Comparison of ENCODE assay signal across 8 mouse cellular contexts in the genomic region with DNA sequence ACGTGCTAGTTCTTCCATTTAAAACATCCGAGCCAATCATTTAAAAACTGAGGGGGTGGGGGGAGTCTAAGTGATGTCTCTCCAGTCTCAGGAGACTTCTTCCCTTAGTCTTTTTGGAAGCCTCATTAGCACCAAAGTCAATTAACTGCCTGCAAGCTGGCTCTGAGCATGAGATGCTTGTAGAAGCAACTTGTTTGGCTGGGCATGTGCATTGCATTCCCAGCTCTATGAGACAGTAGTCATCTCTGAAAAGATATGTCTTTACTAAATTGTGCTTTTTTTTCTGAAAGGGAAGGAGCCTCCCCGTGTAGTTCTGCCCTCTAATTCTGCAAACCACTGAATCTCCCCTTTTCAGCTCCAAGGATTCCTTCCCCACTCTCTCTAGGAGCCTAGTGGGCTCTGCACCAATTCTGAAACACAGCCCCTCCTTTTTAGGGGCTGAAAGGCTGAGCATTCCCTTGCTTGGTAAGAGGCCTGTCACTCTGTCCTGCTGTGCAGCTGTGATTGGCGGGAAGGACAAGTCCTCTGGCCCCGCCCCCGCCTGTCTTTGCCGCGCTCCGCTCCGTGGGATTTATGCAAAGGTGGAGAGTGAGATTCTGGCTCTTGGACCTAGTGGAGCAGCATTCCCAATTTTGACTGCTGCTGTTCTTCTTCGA. TPM values are rescaled to one million over a fixed set of nuclear protein-coding genes. Genes with fewer than 3 reads are reported as not detected.
DNase-seq lines count a peak whose midpoint lies in the region; ATAC-seq and TF ChIP-seq lines count a peak whose summit lies in the region.

Gene Glra3, plus strand, starts transcription at position 591 of the 656 bp plus-strand sequence.

- H3K4me2 ChIP-seq in lung, embryonic 14.5 days = peak within 1 kb of the TSS; percentile 20; the same call in 1 of the 2 replicates
- H3K4me2 ChIP-seq in forebrain, embryonic 16.5 days (ENCODE audit: low read length) = peak within 1 kb of the TSS; percentile 62
- H3K4me2 ChIP-seq in neural tube, embryonic 14.5 days (ENCODE audit: low read depth, low read length) = peak within 1 kb of the TSS; percentile 51

- DNase-seq in lung, embryonic 14.5 days = no peak
- no peak for DNase-seq in lung, adult 18-20 months
- peak; percentile 63 to 67 for DNase-seq in left cerebral cortex, adult 2 months (ENCODE audit: extremely low spot score in 1 of 2, low spot score in 2 of 2)
- DNase-seq in thymus, postnatal 36 days = no peak
- no peak for DNase-seq in MN1 (ENCODE audit: low spot score)
- no peak for DNase-seq in kidney, postnatal 25 days

- H3K27me3 ChIP-seq in lung, embryonic 14.5 days (ENCODE audit: insufficient read depth, low read length) = no peaks in the 10 kb centered on the region
- H3K27me3 ChIP-seq in forebrain, embryonic 16.5 days (replicated peaks; ENCODE audit: control insufficient read depth, insufficient read depth, low read length) = 0 out of 2 replicates have a peak, but pooled peaks cover 2% of the 10 kb centered on the region
- no peaks in the 10 kb centered on the region for H3K27me3 ChIP-seq in neural tube, embryonic 14.5 days (ENCODE audit: control insufficient read depth, insufficient read depth, low read length)

- ATAC-seq in lung, embryonic 14.5 days (ENCODE audit: insufficient read depth) = peak; percentile 62; the same call in 1 of the 2 replicates
- ATAC-seq in forebrain, embryonic 16.5 days = peak; percentile 99
- ATAC-seq in neural tube, embryonic 14.5 days (ENCODE audit: low read depth) = peak; percentile 96

- intact Hi-C loops in left cerebral cortex, adult 2 months (cut with DNase I) = no loop called here

- H3K4me3 ChIP-seq in lung, embryonic 14.5 days (ENCODE audit: low read depth, low read length) = no peak within 1 kb of the TSS
- peak within 1 kb of the TSS; percentile 44 for H3K4me3 ChIP-seq in forebrain, embryonic 16.5 days (replicated peaks; ENCODE audit: low read length)
- peak within 1 kb of the TSS; percentile 51 for H3K4me3 ChIP-seq in left cerebral cortex, adult 2 months
- H3K4me3 ChIP-seq in neural tube, embryonic 14.5 days (ENCODE audit: low read depth, low read length) = peak within 1 kb of the TSS; percentile 33

- TF ChIP-seq CTCF in lung, embryonic 14.5 days (IDR thresholded peaks at IDR 0.05; ENCODE audit: low read depth) = no peak
- TF ChIP-seq CTCF in left cerebral cortex, adult 2 months (IDR thresholded peaks at IDR 0.05) = no peak

- no peak within 1 kb of the TSS for H3K9ac ChIP-seq in lung, embryonic 14.5 days
- peak within 1 kb of the TSS; percentile 14 for H3K9ac ChIP-seq in forebrain, embryonic 16.5 days (replicated peaks; ENCODE audit: low read depth, low read length)
- peak within 1 kb of the TSS; percentile 41; the same call in 1 of the 2 replicates for H3K9ac ChIP-seq in neural tube, embryonic 14.5 days (replicated peaks; ENCODE audit: low read depth, low read length)

- H3K27ac ChIP-seq in lung, embryonic 14.5 days (ENCODE audit: low read depth) = no peak within 1 kb of the TSS
- no peak within 1 kb of the TSS for H3K27ac ChIP-seq in forebrain, embryonic 16.5 days (ENCODE audit: low read length)
- no peak within 1 kb of the TSS for H3K27ac ChIP-seq in left cerebral cortex, adult 2 months
- H3K27ac ChIP-seq in neural tube, embryonic 14.5 days (ENCODE audit: low read depth, low read length) = no peak within 1 kb of the TSS

- no peaks in the 10 kb centered on the region for H3K9me3 ChIP-seq in lung, embryonic 14.5 days (ENCODE audit: low read depth, low read length)
- no peaks in the 10 kb centered on the region for H3K9me3 ChIP-seq in forebrain, embryonic 16.5 days (ENCODE audit: control insufficient read depth, low read length)
- H3K9me3 ChIP-seq in neural tube, embryonic 14.5 days (ENCODE audit: control insufficient read depth, low read length) = no peaks in the 10 kb centered on the region

- no peaks in the 10 kb centered on the region for H3K4me1 ChIP-seq in lung, embryonic 14.5 days (ENCODE audit: insufficient read depth)
- H3K4me1 ChIP-seq in forebrain, embryonic 16.5 days (replicated peaks; ENCODE audit: control insufficient read depth, insufficient read depth, low read length) = peaks cover 8% of the 10 kb centered on the region
- H3K4me1 ChIP-seq in neural tube, embryonic 14.5 days (ENCODE audit: control insufficient read depth, insufficient read depth, low read length) = no peaks in the 10 kb centered on the region

- 13% methylated on average over 11 of the region's 11 CpGs for WGBS in lung, embryonic 14.5 days
- WGBS in forebrain, embryonic 16.5 days = 3% methylated on average over 11 of the region's 11 CpGs
- WGBS in neural tube, embryonic 14.5 days = 9% methylated on average over 11 of the region's 11 CpGs

- H3K36me3 ChIP-seq in lung, embryonic 14.5 days (ENCODE audit: insufficient read depth) = no peaks in the 10 kb centered on the region
- H3K36me3 ChIP-seq in forebrain, embryonic 16.5 days (ENCODE audit: control insufficient read depth, insufficient read depth) = no peaks in the 10 kb centered on the region
- H3K36me3 ChIP-seq in neural tube, embryonic 14.5 days (ENCODE audit: control insufficient read depth, insufficient read depth, low read length) = no peaks in the 10 kb centered on the region

RNA-seq across cellular contexts. Expression of gene Glra3, which starts in this region (rescaled TPM):
- not detected in 2 replicates for polyA plus RNA-seq in lung, embryonic 14.5 days (2014; fragmentation: Nextera tagmentation; extraction: Ambion mirVana)
- 0.43 and 1.2 TPM in 2 replicates for polyA plus RNA-seq in forebrain, embryonic 16.5 days (2015; fragmentation: Nextera tagmentation; extraction: Ambion mirVana)
- 1 to 10 TPM; 7.6 to 9.4 TPM for total RNA-seq in left cerebral cortex, adult 2 months (2021)
- polyA plus RNA-seq in neural tube, embryonic 14.5 days (2014; fragmentation: Nextera tagmentation; extraction: Ambion mirVana) = 1.5 and 3.2 TPM in 2 replicates

Comparison
In these comparisons a context has a peak if more than half of its experiments do, and no peak if none do; other contexts are left out.
1. Peak in ATAC-seq and H3K4me2 ChIP-seq in lung, embryonic 14.5 days; RNA of the gene not detected or under 1 TPM.
2. DNase-seq: peak in left cerebral cortex, adult 2 months (2 of 2); none in lung, embryonic 14.5 days (single experiment), lung, adult 18-20 months (0 of 2), thymus, postnatal 36 days (0 of 2), MN1 (single experiment) and kidney, postnatal 25 days (0 of 2).
3. Peak in every context shown above with its lines, with median percentiles within 50 percentile points of each other: ATAC-seq and H3K4me2 ChIP-seq.